Mouse (Mus musculus) kidney, adult 11 months (tissue): ENCODE results near the gene Mfng.

Source experiments
- DNase-seq: peaks from one replicate; pipeline ENCODE4 v3.0.0; 2022

The Mfng gene

DNA sequence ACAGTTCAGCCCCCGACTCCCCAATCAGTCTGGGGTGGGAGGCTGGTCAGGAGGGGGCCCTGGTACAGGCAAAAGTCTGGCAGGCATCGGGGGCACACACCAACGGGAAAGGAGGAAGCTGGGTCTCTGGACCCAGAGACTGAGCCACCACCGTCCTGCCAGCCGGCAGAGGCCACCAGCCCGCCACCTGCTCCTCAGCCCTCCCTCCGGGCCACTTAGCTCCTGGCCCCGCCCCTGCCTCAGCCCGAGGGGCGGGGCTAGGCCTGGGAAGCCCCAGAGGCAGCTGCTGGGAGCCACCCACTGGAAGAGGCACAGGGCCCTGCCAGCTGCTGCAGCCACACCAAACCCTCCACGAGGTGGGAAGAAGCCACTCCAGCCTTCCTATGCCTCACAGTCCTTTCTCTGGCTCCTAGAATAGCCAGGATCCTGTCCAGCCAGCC, at the start of gene Mfng:
TSS of gene Mfng (minus strand) at position 186 of the 440 bp plus-strand sequence.
- DNase-seq, result peak; percentile 74

DNA sequence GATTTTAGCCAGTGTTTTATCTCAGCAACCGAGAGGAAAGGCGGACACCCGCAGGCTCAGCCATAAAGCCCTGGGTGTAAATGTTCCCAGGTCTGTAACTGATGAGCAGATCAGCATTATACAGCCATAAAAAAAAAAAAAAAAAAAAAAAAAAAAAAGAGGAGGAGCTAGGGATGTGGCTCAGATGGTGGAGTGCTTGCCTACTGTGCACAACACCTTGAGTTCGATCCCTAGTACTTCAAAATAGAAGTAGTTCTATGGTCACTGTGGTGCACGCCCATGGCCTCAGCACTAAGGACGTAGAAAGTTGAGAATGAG, 42.8 kb upstream of the Mfng start:
- DNase-seq, result no peak

DNA sequence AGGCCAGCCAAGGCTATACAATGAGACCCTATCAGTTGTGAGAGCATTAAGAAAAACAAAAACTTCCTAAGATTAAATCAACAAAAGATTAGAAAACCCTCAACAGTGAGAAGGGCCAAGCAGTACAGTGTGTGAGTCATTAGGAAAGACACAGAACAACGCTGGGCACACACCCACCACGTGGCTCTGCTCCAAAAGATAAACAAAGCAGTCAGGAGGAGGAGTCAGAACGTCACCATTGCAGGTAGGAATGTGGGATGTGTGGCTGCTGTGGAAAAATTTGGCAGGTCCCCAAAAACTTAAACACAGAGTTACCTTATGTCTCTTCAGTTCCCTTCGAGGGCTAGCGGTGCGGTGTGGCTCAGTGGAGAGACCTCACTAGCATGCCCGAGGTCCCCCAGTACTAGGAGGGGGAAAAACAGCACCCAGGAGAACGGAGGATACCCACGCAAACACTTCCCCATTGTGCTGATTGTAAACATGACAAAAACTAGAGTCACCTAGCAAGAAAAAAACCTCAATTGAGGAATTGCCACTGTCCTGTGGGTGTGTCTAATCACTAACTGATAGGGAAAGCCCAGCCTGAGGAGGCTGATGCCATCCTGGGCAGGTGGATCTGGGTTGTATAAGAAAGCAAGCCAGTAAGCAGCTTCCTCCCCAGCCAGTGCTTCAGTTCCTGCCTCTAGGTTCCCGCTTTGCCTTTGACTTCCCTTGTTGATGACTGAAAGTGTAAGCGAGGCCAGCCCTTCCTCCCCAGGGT, 42.2 kb upstream of the Mfng start:
- DNase-seq, result no peak

DNA sequence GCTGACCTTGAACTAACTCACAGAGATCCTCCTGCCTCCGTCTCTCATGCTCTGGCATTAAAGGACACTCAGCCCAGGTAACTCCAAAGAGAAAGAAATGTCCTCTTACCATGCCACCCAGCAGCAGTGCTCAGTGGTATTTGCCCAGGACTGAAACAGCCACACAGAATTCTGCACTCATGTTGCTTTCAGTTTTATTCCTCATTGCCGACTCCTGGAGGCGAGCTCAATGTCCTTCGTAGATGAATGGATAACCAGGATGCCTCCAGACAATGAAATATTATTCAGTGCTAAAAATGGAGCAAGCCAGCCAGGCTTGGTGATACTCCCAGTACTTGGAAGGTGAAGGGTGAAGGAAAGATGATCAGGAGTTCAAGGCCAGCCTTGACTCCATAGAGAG, 40.3 kb upstream of the Mfng start:
- DNase-seq, result no peak

DNA sequence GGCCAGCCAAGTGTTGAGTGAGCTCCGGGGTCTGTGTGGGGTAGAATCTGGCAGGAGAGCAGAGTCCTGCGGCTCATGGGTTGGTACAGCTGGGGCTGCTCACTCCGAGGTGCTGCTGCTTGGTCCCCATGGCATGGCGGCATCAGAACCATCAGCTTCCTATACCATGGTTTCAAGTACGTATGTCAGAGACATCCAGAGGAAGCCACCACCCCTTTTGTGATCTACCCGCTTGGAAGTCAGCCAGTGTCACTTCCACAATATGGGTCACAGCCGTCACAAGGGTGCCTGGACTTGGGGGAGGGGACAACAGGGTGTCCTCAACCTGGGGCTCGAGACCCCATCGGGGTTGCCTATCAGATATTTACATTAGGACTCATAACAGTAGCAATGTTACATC, 36.9 kb upstream of the Mfng start:
- peak; percentile 24 for DNase-seq

DNA sequence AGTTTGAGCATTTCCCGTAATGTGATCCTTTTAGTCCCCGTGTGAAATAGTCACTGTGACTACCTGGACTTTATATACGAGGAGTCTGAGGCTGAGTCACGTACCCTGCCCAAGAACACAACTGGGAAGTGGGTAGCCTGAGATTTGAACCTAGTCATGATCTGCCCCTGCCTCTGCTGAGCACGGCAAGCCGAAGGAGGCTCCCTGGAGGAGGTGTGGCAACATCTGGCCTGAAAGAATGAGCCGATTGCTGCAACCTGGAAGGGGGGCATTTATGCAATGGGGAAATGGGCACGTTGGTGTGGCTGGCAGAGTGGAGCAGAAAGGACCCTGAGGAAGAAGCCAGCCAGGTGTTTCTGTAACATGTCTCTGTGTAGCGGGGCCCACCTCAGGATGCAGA, 36.5 kb upstream of the Mfng start:
- DNase-seq, result no peak

DNA sequence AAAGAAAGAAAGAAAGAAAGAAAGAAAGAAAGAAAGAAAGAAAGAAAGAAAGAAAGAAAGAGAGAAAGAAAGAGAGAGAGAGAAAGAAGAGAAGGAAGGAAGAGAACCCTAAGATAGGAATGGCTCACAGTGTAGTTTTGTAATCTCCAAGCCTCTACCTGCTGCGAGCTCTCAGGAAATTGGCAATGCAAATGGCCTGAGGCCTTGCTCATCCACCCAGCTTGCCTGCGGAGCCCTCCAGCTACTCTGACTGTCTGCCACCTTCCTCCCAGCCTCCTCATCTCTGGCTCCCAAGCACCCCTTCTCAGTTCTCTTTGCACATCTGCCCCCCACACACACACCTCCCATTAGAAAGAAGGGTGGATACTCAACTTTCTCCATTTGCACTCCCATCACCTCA, 35.7 kb upstream of the Mfng start:
- DNase-seq, result no peak

DNA sequence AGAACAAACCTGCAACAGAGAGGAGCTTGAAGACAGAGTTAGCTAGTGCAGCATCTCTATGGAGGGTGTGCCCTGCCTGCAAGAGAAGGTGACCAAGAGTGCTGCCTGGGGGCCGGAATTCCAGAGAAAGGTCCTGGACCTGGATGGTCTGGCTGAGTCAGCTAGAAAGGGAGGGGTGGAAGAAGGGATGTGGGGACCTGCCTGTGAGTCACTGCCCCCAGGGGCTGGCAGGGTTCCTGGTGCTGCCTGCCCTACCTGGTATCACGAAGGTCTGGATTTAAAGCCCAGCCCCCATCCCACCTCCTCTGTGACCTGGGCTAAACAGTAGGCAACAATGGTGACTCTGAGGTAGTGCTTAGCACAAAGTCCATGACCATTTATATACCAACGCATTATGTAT, 33.9 kb upstream of the Mfng start:
- peak; percentile 45 for DNase-seq

DNA sequence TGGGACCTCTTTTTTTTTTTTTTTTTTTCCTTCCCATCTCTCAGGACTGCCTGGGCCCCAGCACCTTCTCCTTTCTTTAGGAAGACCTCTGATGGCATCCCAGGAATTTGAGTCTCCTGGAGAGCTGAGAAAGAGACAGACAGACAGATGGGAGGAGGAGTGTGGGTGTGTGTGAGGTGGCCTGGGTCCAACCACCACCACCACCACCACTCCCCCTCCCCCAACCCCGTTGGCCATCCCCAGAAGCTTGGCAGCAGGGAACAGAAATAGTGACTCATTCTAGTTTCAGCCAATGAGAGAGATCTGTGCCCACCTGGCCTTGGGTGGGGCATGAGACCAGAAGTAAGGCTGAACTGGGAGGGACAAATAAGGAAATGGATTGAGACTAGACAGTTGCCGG, 33.3 kb upstream of the Mfng start:
- DNase-seq, result no peak

DNA sequence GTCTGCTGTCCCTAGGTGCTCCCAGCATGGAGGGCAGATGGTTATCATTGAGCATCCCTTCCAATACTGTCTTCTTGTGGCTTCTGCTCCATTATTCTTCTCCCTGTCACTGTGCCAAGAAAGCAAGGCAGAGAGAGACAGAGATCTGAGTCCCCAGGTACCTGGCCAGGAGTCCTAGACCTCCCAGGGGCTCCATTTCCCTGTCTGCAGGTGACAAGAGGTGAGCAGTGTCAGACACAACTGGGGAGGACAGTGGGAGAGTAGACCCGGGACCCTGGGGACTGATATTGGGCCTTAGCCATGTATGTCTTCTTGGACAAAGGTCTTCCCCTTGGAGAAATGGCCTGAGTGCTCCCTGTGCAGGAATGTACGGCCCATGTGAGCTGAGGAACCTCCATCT, 32.1 kb upstream of the Mfng start:
- DNase-seq, result no peak

DNA sequence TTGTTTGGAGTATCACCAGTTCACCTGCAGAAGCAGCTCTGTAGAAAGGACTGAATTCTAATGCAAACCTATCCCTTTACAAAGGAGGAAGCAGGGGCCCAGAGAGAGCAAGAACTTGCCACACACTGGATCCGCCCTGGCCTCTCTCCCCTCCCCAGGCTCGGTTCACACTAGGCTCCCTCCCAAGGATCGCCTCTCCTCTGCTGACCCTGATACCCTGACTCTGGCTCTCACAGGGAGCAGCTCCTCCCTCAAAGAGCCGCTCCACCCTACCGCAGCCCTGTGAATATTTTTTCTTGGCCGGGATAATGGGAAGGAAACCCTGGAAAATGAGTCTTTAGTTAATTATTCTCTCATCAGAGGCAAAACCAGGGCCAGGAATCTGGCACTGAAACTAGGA, 31.1 kb upstream of the Mfng start:
- DNase-seq, result peak; percentile 88

DNA sequence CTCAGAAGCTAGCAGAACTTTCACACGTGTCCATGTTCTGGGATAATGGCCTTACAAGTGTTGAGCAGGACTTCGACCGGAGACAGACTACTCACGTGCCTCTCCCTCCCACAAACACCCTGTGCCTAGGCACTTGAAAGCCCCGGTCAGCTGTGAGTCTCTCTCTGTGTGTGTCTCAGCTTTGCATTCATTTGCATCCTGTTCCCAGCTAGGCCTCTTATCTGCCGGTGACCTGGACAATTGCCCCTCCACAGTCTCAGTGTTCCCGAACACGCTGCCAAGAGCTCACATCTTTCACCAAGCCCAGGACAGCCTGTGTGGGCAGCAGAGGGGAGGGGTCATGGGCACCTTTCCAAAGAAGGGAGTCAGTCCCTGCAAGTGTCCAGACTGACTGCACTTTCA, 30.2 kb upstream of the Mfng start:
- DNase-seq, result peak; percentile 84

DNA sequence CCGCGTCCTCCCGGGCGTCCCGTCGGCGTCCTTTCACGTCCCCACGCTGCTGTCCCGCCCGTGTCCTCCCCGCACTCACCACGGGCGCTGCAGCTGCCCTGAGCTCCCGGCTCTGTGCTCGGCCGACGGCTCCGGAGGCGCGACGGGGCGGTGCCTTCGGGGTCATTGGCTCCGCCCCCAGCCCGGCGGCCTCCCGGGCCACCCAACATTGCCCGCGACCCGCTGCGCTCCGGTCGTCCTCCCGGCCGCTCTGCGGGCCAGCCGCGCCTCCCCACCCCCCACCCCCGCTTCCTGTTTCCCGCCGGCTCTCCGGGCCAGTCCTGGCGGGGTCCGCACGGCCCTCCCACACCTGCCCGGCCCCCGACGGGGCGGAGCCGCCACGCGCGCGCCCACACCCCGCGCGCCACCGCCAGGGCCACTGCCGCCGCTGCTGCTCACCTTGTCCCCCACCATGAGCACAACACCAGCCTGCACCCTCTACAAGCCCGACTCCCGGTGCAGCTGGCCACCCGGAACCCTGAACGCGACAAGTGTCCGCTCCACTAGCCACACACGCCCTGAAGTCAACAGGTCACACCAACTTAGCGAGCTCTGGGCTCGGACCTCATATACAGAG, 29.6 kb upstream of the Mfng start, which contains the start of gene Card10:
TSS of gene Card10 (minus strand) at position 267 of the 616 bp plus-strand sequence.
- peak; percentile 71 for DNase-seq

DNA sequence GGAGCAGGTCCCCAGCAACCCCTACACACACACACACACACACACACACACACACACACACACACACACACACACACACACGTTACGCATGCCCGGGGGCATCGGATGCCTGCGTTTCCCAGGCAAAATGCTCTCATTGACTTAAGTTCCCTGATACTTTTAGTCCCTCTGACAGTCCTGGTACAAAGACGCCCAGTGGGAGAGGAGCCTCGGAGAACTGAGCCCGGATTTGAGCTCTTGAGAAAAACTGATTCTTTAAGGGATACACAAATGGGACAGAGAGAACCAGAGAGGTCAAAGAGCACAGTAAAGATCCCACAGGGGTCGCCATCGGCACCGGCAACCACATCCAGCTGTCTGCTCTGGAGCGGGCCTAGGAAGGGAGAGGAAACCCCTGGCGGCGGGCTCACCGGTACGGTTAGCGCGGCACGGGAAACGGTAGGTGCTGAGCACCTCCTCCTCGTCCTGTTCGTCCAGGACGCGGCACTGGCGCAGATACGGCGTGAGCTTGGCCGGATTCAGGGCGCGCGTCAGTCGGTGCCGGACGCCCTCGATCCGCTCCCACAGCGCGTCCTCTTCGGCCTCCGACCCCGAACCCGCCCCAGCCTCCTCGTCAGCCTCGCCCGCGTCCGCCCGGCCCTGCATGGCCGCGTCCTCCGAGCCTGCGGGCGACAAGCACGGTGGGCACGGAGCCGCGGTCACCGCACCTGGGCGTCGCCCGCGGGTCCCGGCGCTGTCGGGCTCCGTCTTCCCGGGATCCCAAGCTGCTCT, 28.9 kb upstream of the Mfng start:
- DNase-seq, result no peak

DNA sequence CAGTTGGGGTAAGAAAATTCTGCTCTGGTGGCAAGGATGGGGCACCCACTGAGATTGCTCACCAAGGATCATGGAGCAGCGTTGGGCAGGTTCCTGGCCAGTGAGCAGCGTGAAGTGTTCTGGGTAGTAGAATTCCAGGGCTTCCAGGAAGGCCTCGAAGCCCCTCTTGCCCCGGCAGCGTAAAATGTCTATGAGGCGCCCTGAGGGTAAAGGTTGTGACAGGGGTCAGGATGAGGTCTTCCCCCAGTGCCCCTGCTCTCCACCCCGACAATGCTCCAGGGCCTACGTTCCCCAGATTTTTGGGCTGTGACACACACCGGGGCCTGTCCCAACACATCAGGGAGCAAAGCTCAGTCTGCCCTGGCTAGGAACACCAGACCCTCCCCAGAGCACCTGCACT, 28.3 kb upstream of the Mfng start:
- no peak for DNase-seq

DNA sequence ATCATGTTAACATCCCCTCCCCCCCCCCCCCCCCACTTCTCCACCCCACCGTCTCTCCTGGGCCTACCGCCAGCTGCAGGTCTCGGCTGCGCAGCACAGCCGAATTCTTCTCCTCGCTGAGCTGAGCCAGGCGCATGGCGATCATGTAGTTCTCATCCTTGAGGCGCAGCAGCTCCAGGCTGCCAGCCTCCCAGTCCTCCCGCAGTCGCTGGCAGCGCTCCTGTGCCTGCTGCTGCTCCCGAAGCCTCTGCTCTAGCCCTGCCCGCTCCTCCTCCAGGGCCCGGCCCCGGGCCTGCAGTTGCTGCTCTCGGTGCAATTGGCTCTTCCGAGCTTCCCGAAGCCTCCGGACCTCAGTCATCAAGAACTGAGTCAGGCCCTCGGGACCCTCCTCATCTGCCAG, 25.8 kb upstream of the Mfng start:
- DNase-seq, result no peak

DNA sequence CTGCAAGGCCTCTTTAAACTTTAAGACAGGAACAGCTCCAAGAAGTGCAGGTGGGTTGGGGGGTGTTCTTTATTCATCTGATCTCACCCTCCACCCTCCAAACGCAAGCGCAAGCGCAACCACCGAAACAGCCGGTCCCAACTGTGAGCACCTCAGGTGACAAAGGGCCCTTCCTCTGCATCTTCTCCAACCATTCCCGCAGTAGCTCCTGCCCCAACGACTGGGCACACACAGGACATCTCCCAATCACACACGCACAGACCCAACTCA, 23.7 kb upstream of the Mfng start:
- DNase-seq, result no peak

DNA sequence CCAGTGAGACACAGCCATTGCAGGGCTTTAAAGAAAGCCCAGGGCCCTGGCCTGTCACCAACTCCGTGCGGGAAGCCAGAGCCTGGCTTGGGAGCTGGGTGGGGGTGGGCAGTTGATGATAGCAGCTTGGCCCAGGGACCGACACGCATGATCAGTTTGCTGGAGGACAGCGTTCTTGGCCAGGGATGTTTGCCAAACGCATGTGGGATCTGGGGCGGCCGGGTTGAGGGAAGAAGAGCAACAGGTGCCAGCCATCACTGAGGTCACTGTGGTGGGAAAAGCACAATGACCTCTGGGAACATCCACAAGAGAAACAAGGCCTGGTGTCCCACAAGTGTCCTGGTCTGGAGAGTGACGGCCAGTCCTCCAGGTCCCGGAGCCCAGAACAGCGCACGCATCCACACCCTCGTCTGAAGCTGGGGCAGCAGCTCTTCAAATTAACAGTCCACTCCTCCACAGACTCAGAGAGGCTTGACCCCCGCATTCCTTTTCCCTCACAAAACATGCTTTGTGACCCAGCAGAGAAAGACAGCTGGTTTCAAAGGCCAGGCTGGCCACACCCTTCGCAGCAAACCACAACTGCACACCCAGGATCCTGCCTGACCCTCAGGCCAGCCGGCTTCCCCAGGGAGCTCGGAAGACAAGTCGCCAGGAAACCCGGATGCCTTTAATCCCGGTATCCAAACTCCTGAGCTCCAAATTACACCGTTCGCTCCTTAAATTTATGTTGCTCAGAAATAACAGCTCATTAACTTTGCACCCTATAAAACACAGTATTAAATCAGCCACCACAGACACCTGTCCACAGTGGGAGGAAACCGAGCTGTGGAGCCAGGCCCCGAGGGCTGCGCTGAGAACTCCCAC, 23.2 kb upstream of the Mfng start:
- DNase-seq, result peak; percentile 73

DNA sequence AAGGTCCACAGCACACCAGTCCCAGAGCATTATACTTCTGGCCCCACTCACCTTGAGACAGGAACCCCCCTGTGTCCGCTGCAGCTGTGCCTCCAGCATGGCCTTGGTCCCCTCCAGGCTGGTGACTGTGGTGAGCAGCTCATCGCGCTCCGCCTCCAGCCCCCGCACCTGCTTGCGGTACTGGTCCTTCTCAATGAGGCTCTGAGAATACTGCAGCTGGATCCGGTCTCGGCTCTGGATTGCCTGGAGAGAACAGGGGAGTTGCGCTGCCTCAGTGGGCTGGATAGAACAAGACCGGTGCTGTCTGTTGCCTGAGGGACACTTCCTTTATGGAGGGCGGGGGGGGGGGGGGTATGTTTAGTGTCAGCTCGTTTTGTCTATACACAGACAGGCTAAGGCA, 17.7 kb upstream of the Mfng start:
- DNase-seq, result no peak

DNA sequence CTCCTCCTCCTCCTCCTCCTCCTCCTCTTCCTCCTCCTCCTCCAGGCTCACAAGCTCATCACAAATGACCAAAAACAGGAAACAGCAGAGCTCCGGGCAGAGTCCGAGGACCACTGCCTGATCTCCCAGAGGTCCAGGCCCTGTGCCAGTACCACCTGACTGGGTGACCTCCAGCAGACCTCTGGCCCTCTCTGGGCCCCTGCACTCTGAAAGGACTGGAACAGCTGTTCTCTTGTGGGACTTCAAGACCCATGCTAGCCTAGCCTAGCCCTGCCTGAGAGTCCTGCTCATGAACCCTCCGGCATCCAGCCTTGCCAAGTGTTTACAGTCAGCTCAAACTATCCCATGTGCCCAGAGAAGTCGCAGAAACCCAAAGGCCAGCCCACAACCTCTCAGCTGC, 17.2 kb upstream of the Mfng start:
- DNase-seq, result peak; percentile 95

DNA sequence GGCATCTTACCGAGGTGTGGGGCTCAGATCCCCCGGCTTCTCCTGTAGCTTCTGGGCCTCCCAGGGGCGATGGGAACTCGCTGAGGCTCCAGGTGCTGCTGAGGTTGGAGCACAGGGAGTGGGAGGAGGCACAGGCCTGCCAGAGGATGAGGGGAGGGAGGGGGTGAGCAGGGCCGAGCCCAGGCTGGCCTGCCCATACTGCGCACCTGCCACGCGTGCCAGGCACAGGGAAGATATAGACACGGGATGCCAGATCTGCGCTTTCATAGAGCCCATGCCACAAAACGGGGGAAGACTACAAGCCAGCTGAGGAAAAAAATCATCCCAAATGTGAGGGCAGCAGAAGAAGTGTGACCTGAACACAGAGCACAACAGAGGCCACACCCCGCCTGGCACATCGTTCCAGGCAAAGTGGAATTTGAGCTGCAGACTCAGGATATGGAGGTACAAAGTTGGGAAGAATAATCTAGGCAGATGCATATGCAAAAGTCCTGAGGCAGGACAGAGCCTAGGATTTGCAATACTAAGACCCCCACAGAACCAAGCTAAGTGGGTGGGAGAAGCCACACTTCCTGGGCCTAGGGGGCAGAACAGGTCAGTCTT, 16.5 kb upstream of the Mfng start:
- no peak for DNase-seq

DNA sequence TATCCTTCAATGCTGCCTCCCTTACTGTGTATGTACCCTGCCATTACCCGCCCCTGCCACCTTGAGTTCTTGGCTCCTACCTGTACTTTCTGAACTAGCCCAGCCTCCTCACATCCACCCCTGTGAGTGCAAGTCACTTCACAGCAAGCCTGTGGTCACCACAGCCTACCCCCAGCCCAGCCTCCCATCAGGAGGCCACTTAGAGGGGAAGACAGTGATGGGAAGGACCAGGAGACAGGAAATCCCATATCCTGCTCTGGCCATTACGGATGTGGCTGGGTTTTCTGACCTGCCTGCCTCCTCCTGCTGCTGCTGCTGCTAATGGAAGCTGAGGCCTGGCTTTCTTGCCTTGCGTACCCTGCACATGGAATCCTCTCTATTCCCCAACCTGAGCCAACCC, 14.8 kb upstream of the Mfng start:
- DNase-seq, result no peak

DNA sequence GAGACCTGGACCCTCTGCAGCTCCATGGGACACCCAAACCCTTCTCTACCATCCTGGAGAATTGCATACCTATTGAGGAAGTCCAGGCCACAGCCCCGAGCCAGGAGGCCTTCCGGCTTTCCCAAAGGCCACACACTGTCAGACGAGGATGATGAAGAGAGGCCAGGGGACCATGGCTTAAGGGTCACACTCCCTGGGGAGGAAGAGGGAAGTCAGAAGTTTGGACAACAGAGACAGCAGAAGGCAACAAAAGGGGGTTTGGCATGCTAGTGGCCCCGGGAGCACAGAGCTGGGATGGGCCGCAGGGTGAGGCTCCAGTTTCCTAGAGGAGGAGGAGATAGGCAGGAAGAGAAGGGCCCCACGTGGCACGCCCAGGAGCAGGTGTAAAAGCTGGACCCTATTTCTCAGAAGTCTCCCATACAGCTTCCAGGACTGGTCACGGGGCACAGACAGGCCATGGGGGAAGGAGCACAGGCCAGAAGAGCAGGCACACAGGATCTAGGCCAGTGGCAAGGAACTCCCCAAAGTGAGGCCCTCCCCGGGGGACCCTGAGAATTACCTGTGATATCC, 14.1 kb upstream of the Mfng start:
- DNase-seq, result peak; percentile 72
